Mouse (Mus musculus): Measurements from ENCODE around the gene Ccdc88a. TPM values are rescaled to one million over a fixed set of nuclear protein-coding genes. Genes with fewer than 3 reads are reported as not detected.

Gene Ccdc88a
- polyA plus RNA-seq, 2 experiments from 2014 or later = 1.3 to 1.8 TPM

GRCm38 (mm10) chr11:29549425-29549778 is 175.9 kb downstream of the Ccdc88a start:
- ATAC-seq = no peak

Other genes with a start within 250 kb of the Ccdc88a start
- 10 to 100 TPM; 30.8 to 36.5 TPM for gene Pnpt1, start 242.9 kb upstream of the Ccdc88a start, polyA plus RNA-seq (2017; shearing (Covaris generic))
- gene Ppp4r3b, start 200.8 kb upstream of the Ccdc88a start, polyA plus RNA-seq (2017; shearing (Covaris generic)) = 100 to 1,000 TPM; 101 to 104 TPM
- 10 to 100 TPM; 20.7 to 25.7 TPM for gene Cfap36, start 126.2 kb upstream of the Ccdc88a start, polyA plus RNA-seq (2017; shearing (Covaris generic))
- 10 to 100 TPM; 29.4 to 45.3 TPM for gene Prorsd1, start 141.4 kb downstream of the Ccdc88a start, polyA plus RNA-seq (2017; shearing (Covaris generic))
- 10 to 100 TPM; 50.8 to 59.8 TPM for gene Mtif2, start 152.8 kb downstream of the Ccdc88a start, polyA plus RNA-seq (2017; shearing (Covaris generic))
- gene Clhc1, start 174.3 kb downstream of the Ccdc88a start, polyA plus RNA-seq (2017; shearing (Covaris generic)) = 1 to 10 TPM; 2.0 to 4.6 TPM
- 1,000 to 10,000 TPM; 1,358 to 1,362 TPM for gene Rps27a, start 174.5 kb downstream of the Ccdc88a start, polyA plus RNA-seq (2017; shearing (Covaris generic))